Mouse (Mus musculus) layer of hippocampus, adult 2 months (tissue): Measurements from ENCODE around the gene Ccdc65. TPM values are rescaled to one million over a fixed set of nuclear protein-coding genes. Genes with fewer than 3 reads are reported as not detected.
A peak's percentile ranks its signal among the peaks of the same experiment; 100 is the strongest.

Experiments used
- DNase-seq, 2 experiments: peaks; one replicate each; pipeline ENCODE4 v3.0.0; 2022; ENCODE audit warnings: low spot score in 2 of 2
- H3K27ac ChIP-seq: fragments of 200-600 bp; 2 replicates; pipeline ENCODE4 v1.8.1; 2022
- H3K4me3 ChIP-seq: fragments of 200-600 bp; 2 replicates; pipeline ENCODE4 v1.8.1; 2022; ENCODE audit warnings: mild to moderate bottlenecking
- CTCF ChIP-seq: fragments of 200-600 bp; conservative IDR thresholded peaks from 2 replicates; pipeline ENCODE4 v1.8.1; 2022; ENCODE audit warnings: antibody characterized with exemption, mild to moderate bottlenecking, moderate library complexity
- total RNA-seq, 2 experiments: library from RNA; stranded (reverse); gene quantifications; 2 replicates each; pipeline ENCODE4 v1.2.3; 2021

The Ccdc65 gene
- total RNA-seq, 2 experiments from 2014 or later = 6.7 to 9.5 TPM

DNA sequence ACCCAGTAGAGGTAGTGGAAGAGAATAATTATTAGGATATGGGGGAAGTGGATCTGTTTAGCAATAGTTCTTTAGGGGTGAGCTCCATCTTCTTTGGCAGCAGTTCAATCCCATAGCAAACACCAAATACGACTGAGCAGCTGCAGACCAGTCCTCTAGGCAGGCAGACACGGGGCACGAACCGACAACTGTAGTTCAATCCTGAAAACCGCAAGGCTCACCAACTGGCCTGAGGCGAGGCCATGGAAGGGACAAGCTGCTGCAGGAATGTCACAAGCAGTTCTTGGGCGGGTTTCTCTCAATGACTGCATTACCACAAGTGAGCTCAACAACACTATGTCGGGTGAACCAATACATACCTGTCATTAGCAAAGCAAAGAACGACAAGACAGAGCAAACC, 3.7 kb upstream of the Ccdc65 start:
- TF ChIP-seq CTCF = no peak
- no peak for DNase-seq
- Histone ChIP-seq H3K27ac (no peak overlapping the region), H3K4me3 (no peak overlapping the region)

DNA sequence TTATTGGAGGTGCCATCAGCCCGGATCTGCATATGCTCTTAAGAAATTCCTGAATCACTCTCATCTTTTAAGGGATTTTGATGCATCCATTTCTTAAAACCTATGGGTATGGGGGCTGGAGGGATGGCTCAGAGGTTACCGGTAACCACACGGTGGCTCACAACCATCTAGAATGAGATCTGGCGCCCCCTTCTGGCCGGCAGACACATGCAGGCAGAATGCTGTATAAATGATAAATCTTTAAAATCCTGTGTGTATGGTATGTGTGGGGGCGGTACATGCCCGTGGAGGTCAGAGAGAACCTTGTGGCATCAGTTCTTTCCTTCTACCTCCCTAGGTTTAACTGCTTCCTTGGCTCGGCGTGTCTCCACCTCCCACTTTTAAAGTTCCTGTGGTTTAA, 2.4 kb downstream of the Ccdc65 start:
- peak; percentile 42 to 74 for DNase-seq
- TF ChIP-seq CTCF = peak; percentile 95
- Histone ChIP-seq H3K4me3 (no peak overlapping the region), H3K27ac (peak overlapping the region; percentile 40; the same call in 1 of the 2 replicates)

DNA sequence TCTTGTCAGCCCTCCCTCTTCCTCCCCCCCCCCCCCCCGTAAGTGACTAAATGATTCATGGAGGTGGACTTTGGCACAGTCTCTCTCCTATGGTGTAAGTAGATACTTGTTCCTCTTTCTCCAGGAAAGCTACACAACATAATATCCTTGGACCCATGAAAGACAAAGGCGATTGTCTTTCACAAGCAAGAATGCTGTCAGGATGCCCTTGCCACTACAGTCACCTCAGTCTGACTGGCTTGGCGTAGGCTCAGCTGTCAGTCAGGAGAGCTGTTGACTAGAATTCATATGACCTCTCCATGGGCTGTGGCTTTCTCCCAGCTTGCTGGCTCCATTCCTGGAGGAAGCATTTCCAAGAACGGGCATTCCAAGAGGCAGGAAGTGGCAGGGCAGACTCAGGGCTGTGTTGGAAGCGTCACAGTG, 6.2 kb downstream of the Ccdc65 start:
- H3K27ac ChIP-seq = no peak overlapping the region
- no peak for TF ChIP-seq CTCF
- no peak overlapping the region for H3K4me3 ChIP-seq
- DNase-seq = no peak

GRCm38 (mm10) chr15:98717301-98717700, 9.3 kb downstream of the Ccdc65 start:
- DNase-seq = no peak
- Histone ChIP-seq H3K4me3 (no peak overlapping the region), H3K27ac (no peak overlapping the region)
- no peak for TF ChIP-seq CTCF

DNA sequence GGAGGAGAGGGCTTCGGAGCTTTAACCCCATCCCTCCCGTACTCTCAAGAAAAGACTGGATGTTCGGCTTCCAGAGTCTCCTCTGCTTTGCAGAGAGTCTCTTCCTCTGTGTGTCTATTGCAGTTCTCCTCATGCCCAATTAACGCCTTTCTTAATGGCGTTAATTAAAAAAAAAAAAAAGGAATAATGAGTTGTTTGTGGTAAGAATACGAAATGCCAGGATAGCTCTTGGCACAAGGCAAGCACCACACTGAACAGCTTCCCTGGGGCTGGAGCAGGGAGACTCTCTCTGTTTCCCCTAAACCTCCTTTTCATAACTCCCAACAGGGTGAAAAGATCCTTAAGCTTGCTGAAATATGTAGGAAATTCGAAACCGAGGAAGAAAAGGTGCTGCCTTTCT, 14.2 kb downstream of the Ccdc65 start:
- Histone ChIP-seq H3K27ac (no peak overlapping the region), H3K4me3 (no peak overlapping the region)
- no peak for TF ChIP-seq CTCF
- DNase-seq = no peak

- H3K4me3 ChIP-seq = no peak overlapping the region
- DNase-seq = no peak
- no peak for TF ChIP-seq CTCF
- H3K27ac ChIP-seq = no peak overlapping the region
These were observed 14.8 kb downstream of the Ccdc65 start for GRCm38 (mm10) chr15:98722854-98723253.

DNA sequence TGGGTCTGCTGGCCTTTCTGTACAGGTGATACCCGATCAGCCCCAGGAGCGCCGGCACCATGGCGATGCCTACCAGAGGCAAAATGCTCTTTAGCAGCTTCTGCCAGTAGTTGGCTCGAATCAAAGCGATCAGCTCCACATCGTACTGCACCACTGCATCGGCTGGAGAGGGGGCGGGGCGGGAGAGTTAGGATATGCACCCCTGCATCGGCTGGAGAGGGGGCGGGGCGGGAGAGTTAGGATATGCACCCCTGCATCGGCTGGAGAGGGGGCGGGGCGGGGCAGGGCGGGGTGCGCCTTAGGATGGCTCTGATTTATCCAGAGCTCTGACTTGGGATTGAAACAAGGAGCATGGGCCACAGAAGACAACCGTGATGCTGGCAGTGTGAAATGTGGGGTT, 16.4 kb downstream of the Ccdc65 start:
- Histone ChIP-seq H3K4me3 (no peak overlapping the region), H3K27ac (no peak overlapping the region)
- TF ChIP-seq CTCF = no peak
- no peak for DNase-seq

DNA sequence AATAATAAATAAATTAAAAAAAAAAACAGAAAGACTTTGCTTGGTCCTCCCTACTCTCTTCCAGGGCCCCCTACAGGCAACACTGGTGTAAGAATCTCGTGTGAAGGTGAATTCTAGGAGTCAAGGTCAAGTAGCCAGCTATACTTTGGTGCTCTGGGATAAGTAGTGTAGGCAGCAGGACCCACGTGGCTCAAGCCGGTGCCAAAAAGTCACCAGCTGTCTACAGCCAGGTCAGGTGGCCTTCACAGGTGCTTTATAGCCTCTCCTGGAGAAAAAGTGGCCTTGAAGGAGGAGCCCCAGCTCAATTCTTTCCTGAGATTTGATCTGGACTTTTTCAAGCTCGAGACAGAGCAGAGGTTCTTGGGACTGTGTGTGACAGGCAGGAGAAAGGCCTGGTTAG, 18.1 kb downstream of the Ccdc65 start:
- H3K4me3 ChIP-seq = no peak overlapping the region
- no peak overlapping the region for H3K27ac ChIP-seq
- TF ChIP-seq CTCF = peak; percentile 22; the same call in 1 of the 2 replicates
- no peak for DNase-seq

DNA sequence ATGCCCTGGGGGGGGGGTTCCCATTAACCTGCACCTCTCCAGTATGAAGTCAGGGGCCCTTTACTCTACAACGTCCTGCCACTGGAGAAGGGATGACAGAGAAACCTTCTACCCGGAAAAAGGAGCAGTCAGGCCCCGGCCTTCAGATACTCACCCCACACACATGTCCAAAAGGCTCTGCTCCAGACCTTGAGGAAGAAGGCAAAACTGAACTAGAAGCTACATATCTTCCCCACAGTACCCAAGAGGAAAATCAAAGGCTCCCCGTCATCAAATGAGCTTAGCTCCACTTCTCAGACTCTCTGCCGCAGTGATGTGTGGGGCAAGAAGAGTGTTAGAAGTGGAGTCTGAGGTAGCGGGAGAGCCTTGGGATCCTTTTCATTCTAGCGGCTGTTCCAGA, 18.7 kb downstream of the Ccdc65 start:
- no peak overlapping the region for H3K27ac ChIP-seq
- no peak for TF ChIP-seq CTCF
- DNase-seq = no peak
- H3K4me3 ChIP-seq = no peak overlapping the region

DNA sequence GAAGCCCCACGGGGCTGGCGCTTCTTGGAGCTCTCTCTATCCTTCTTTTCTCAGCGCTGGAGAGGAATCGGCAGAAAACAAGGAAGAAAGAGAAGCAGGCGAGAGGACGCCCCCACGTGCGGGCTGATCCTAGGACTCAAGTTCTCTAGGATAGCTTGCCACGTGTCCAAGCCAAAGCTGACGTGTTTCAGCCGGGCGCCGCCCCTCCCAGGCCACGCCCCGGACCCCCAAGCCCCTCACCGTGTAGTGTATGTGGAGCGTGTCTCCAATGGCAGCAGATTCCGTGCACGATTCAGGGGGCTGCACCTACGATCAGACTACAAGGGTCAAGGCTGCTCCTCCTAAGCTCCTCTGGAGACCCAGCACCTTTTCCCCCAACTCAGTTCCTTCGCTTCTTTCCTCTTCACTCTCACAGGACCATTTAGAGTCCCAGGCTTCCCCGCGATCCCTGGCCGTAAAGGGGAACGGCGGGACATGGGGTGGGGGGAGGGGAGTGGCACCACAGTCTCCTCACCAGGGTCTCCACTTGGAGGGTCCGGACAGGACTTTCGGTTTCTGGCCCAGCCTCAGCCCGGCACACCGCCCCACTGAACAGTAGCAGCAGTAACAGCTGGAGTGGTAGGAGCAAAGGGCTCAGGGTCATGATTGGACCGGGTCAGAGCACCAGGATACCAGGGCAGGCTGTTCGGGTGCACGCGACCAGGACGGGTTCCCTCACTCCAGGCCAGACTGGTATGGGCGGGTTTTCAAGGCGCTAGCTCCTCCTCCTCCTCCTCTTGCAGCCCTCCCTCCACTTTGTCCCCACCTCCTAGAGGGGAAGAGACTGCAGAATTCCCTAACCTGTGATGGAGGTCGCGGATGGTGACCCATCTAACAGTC, 19.7 kb downstream of the Ccdc65 start, which contains the start of gene Fkbp11:
Fkbp11 (minus strand) TSS at position 756 of the 879 bp plus-strand sequence.
- Histone ChIP-seq H3K27ac (no peak within 1 kb of the TSS), H3K4me3 (peak within 1 kb of the TSS; percentile 60)
- no peak for DNase-seq
- no peak for TF ChIP-seq CTCF

GRCm38 (mm10) chr15:98728366-98728765, 20.4 kb downstream of the Ccdc65 start:
- TF ChIP-seq CTCF = no peak

GRCm38 (mm10) chr15:98729791-98730545, 22.0 kb downstream of the Ccdc65 start:
- H3K4me3 ChIP-seq = no peak overlapping the region
- no peak for DNase-seq
- no peak overlapping the region for H3K27ac ChIP-seq
- no peak for TF ChIP-seq CTCF

More at GRCm38 (mm10) chr15:98728366-98728765, 20.4 kb downstream of the Ccdc65 start:
- H3K27ac ChIP-seq = no peak overlapping the region
- no peak for DNase-seq
- H3K4me3 ChIP-seq = peak overlapping the region; percentile 60

DNA sequence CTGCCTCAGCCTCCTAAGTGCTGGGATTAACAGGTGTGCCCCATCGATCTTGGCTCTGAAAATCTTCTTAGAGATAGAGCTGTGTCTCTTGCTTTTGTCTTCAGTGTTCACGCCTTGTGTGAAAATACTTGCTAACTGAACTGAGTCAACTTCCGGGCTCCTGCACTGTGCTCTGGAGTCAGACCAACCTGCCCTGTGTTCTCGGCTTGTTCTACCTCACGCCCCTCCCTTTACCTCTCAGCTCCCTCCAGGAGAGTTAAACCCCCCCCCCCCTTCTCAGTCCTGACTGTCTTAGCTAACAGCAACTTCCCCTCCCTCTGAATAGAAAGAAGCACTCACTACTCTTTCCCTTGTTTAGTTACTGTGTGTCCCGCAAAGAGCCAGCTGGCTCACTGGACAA, 22.8 kb downstream of the Ccdc65 start:
- DNase-seq = no peak
- H3K4me3 ChIP-seq = no peak overlapping the region
- no peak for TF ChIP-seq CTCF
- no peak overlapping the region for H3K27ac ChIP-seq
